Mouse (Mus musculus): Measurements from ENCODE around the gene Wdr91. TPM values are rescaled to one million over a fixed set of nuclear protein-coding genes. Genes with fewer than 3 reads are reported as not detected.
A peak's percentile ranks its signal among the peaks of the same experiment; 100 is the strongest.

Wdr91 gene
- total RNA-seq, 2 experiments from 2014 or later, result 5.8 to 22.7 TPM

- peak; percentile 14; the same call in 1 of the 2 replicates for ATAC-seq (replicated peaks; ENCODE audit: poor library complexity)
Observed at GRCm38 (mm10) chr6:34879911-34880475, 30.7 kb downstream of the Wdr91 start.

GRCm38 (mm10) chr6:34879101-34879740 is 31.5 kb downstream of the Wdr91 start:
- ATAC-seq (replicated peaks; ENCODE audit: poor library complexity), result no peak

GRCm38 (mm10) chr6:34877509-34878321 is 33.0 kb downstream of the Wdr91 start, which contains the start of gene Cyren:
TSS of gene Cyren (minus strand) at chr6:34878060.
- ATAC-seq (replicated peaks; ENCODE audit: poor library complexity), result peak; percentile 64

GRCm38 (mm10) chr6:34876835-34877156 is 33.9 kb downstream of the Wdr91 start:
- 0 out of 2 replicates have a peak, but pooled peaks have one; percentile 6 for ATAC-seq (replicated peaks; ENCODE audit: poor library complexity)

- peak; percentile 14 for ATAC-seq (replicated peaks; ENCODE audit: poor library complexity)
Observed at GRCm38 (mm10) chr6:34875966-34876834, 34.5 kb downstream of the Wdr91 start.

- peak; percentile 20 for ATAC-seq (replicated peaks; ENCODE audit: poor library complexity)
Observed at GRCm38 (mm10) chr6:34875268-34875761, 35.4 kb downstream of the Wdr91 start.

DNA sequence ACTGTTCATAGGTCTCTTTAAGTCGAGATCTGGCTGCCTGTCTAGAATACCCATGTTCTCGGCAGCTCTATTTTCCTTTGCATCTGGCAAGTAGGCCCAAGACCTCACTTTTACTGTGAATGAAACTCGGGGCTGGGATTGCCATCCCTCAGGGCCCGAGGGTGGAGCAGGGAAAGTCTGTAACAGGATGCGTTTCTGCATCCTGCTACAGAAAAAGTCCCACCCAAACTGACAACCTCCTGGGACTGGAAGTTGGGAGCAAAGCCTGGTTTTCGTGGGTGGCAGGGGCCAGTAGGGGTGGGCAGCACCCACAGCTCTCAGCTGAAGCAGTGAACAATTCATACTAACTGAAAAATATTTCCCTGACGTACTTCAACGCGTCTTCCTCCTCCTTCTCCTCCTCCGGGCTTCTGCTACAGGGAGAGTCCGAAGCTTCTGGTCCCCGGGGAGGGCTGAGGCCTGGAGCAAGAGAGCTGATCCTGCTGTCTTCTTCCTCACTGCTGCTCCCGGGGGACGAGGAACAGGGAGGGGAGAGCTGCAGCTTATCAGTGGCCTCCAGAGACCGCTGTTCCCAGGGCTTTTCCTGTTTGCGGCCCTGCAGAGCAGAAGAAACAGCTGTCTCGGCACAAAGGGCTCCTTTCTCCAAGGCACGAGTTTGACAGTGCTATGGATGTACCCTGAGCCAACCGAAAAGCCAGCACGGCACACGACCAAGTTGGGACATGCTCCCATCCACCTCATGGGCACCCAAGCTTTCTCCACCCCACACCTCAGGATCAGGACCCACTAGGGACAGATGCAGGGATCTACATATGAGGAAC is 36.4 kb downstream of the Wdr91 start:
- peak; percentile 13; the same call in 1 of the 2 replicates for ATAC-seq (replicated peaks; ENCODE audit: poor library complexity)

DNA sequence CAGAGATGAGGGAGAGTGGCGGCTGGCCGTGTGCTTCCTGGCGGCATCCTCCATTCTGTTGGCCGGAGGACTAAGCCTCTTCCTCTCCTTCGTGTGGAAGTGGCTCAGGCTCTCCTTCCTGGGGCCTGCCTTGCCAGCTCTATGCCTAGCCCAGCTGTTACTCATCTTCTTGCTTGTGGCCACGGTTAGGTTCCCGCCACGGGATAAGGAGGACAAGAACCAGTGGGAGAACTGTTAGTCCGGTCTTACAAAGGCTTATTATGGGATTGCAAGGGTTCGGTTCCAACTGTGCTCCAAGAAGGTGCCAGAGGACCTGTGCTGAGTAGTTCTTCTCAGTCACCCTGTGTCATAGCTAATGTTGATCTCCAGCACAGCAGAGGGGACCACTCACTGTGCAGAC is 37.8 kb downstream of the Wdr91 start:
- ATAC-seq (replicated peaks; ENCODE audit: poor library complexity), result no peak

- ATAC-seq (replicated peaks; ENCODE audit: poor library complexity), result no peak
Observed at GRCm38 (mm10) chr6:34871929-34872328, 38.7 kb downstream of the Wdr91 start.

DNA sequence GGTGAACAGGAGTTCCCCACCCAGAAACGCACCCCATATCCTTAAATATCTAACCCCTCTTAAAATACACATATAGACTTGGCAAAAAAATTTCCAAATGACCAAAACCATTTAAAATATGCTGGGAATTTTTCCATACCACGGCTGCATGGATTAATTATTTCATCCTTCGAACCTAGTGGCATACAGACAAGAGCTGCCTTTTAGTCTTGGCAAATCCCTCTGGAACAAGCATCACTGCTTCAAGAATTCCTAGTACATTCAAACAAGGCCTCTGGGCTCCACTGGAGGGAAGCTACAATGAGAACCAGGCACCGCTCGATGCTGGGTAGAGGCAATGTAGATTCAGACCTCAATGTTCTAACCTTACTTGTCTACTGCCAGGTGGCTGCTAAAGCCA is 40.0 kb downstream of the Wdr91 start:
- no peak for ATAC-seq (replicated peaks; ENCODE audit: poor library complexity)

DNA sequence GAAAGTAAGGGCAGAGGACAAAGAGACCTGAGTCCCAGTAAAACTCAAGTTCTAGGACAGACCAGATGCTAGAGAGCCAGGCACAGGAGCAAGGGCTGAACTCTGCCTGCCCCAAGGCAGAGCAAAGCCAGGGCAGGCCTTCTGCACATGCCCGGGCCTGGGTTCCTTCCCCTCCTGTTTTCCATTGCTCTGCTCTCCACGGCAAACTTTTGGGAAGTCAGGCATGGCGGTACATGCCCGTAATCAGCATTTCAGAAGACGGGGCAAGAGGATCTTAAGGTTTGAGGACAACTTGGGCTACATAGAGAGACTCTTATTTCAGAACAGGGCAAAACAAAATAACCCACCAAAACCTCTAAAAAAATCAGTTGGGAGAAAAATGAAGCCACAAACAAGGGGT is 40.5 kb downstream of the Wdr91 start:
- ATAC-seq (replicated peaks; ENCODE audit: poor library complexity), result no peak

GRCm38 (mm10) chr6:34869225-34869915 is 41.3 kb downstream of the Wdr91 start:
- peak; percentile 75 for ATAC-seq (replicated peaks; ENCODE audit: poor library complexity)

DNA sequence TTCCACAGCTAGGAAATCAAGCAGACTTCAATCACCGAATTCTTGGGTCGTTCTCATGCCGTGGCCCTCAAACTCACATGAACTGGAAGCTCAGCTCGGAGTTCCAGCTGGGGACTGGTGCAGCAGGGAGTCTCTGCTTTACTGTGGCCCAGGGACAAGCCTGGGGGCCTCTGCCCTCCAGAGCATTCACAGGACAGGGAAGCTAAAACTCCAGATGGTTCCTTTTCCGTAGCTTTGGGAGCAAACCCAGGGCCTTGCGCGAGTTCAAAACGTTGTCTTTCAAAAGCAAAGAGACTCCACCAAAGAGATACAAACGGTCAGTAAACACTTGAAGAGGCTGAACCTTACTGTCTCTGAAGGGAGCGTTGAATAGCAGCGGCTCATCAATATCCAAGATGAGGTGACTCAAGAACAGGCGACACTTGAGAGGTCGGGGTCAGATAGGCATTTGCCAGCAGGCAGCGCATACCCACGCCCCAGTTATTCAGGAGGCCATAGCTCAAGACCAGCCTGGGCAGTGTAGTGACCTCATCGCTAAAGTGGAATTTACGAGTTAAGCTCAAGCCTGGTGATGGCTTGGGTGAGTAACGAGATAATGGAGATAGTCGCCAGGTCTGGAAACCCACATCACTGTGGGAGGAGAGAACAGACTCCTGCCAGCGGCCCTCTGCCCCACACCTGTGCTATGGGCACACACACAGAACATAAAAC is 42.0 kb downstream of the Wdr91 start:
- no peak for ATAC-seq (replicated peaks; ENCODE audit: poor library complexity)

DNA sequence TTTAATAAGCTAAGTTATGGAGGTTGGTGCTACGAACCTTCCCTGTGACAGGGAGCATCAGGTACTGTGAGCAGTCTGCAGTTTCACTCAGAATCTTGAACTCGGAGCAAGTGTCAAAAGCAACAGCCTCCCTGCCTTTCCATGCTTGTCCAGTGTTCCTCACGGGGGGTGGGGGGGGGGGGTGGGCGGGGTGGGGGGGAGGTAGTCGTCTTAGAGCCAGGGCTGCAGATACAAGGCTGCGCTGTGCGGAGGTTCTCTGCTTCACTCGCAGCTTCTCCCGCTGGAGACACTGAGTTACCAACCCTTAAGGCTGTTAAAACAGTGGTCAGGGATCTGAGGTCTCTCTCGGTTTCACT is 42.7 kb downstream of the Wdr91 start:
- ATAC-seq (replicated peaks; ENCODE audit: poor library complexity), result no peak

GRCm38 (mm10) chr6:34867301-34867994 is 43.2 kb downstream of the Wdr91 start:
- ATAC-seq (replicated peaks; ENCODE audit: poor library complexity), result no peak

DNA sequence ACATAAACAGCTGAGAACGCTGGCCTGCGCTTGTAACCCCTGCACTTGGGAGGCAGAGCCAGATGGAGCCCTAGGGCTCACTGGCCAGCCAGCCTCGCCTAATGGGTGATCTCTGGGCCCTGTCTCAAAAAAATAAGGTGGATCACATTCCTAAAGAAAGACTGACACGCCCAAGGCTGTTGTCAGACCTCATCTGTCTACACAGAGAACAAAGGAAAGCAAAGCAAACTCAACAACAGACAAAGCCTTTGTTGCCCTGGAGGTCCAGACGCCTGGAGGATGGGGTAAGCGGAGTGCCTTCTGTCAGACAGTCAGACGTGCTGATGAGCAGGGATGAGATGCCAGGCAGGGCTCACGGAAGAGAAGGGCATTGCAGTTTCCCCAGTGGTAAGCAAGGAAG is 43.9 kb downstream of the Wdr91 start:
- ATAC-seq (replicated peaks; ENCODE audit: poor library complexity), result no peak

DNA sequence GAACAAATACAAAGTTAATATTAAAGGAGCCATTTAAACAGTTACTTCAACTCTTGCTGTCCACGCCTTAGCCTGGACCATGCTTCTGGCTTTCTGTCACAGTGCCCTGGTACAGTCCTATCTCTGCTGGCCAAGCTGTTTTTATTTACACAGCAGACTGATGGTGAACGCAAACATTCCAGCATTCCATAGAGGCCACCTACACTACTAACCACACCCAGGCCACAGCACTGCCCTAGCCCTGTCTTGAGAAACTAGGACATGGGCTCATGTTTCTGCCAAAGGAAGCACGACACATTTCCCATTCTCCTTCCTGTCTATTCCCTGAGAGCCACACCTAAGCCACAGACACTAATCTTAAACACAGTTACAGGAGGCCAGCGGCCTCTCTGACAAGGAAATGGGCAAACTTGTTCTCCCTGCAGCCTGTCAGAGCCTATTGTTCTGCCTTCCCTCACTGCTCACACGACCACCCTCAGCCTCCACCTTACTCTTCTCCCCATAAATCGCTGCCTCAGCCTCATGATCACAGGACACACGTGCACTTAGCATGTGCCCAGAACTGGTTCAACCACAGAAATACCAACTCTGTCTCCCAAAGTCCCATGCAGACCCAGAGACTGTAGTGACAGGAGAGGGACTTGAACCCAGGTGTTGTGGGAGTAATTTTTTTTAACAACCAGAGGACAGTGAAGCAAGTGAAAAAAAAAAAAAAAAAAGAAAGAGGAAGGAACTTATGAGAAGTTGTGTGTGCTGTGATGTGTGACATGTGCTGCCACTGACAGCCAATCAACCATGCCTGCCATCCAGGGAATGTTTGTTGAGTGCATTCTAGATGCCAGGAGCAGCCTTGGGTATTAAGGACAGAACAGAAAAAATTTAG is 44.7 kb downstream of the Wdr91 start:
- no peak for ATAC-seq (replicated peaks; ENCODE audit: poor library complexity)

Data from megakaryocyte progenitor cell, adult 5-6 weeks (primary cell).